8 mouse cellular contexts compared by ENCODE assay signal in genomic region chr17:35836178-35836965, GRCm38 (mm10). TPM values are rescaled to one million over a fixed set of nuclear protein-coding genes. Genes with fewer than 3 reads are reported as not detected.
DNase-seq lines count a peak whose midpoint lies in the region; ATAC-seq and TF ChIP-seq lines count a peak whose summit lies in the region.

No protein-coding gene starts in this region.

- no peaks in the 10 kb centered on the region for H3K9me3 ChIP-seq in hindbrain, embryonic 10.5 days
- H3K9me3 ChIP-seq in lung, postnatal 0 days (ENCODE audit: low read length) = no peaks in the 10 kb centered on the region

- DNase-seq in MN1 (ENCODE audit: low spot score) = peak; percentile 98
- peak; percentile 94 for DNase-seq in cerebellum, adult 9-10 months
- DNase-seq in forelimb bud, embryonic 11.5 days (ENCODE audit: low read depth, low spot score) = peak; percentile 88
- peak; percentile 75 for DNase-seq in hindbrain, embryonic 10.5 days (ENCODE audit: low spot score)
- peak; percentile 92 to 94 for DNase-seq in layer of hippocampus, postnatal 10 days (ENCODE audit: low spot score in 2 of 2)
- peak; percentile 94 for DNase-seq in lung, postnatal 0 days (ENCODE audit: low spot score)
- peak; percentile 77 for DNase-seq in retina, adult 2 months (ENCODE audit: low read depth, low spot score)
- DNase-seq in thymus, postnatal 25 days = peak; percentile 84

- no peaks in the 10 kb centered on the region for H3K27me3 ChIP-seq in hindbrain, embryonic 10.5 days (ENCODE audit: insufficient read depth, poor library complexity, severe bottlenecking)
- no peaks in the 10 kb centered on the region for H3K27me3 ChIP-seq in lung, postnatal 0 days (replicated peaks; ENCODE audit: insufficient read depth, low read length)

- peaks cover 57% of the 10 kb centered on the region for H3K36me3 ChIP-seq in hindbrain, embryonic 10.5 days
- H3K36me3 ChIP-seq in lung, postnatal 0 days (ENCODE audit: insufficient read depth, low read length) = peaks cover 30% of the 10 kb centered on the region

- peak overlapping the region; percentile 89 for H3K4me2 ChIP-seq in lung, postnatal 0 days (replicated peaks; ENCODE audit: low read depth, low read length)

- peak; percentile 91 for TF ChIP-seq CTCF in lung, postnatal 0 days (IDR thresholded peaks at IDR 0.05)

- peak overlapping the region; percentile 90 for H3K4me3 ChIP-seq in hindbrain, embryonic 10.5 days
- H3K4me3 ChIP-seq in lung, postnatal 0 days (ENCODE audit: low read depth, low read length) = peak overlapping the region; percentile 61

- H3K4me1 ChIP-seq in hindbrain, embryonic 10.5 days (replicated peaks) = peaks cover 41% of the 10 kb centered on the region
- H3K4me1 ChIP-seq in lung, postnatal 0 days (ENCODE audit: insufficient read depth, low read depth, low read length) = peaks cover 5% of the 10 kb centered on the region; the same call in 1 of the 2 replicates

- no peak for ATAC-seq in lung, postnatal 0 days

- 11% methylated on average over 24 of the region's 24 CpGs for WGBS in hindbrain, embryonic 10.5 days
- 7% methylated on average over 24 of the region's 24 CpGs for WGBS in lung, postnatal 0 days

- no peak for TF ChIP-seq EP300 in lung, postnatal 0 days (IDR thresholded peaks at IDR 0.05)

- peak overlapping the region; percentile 99 for H3K27ac ChIP-seq in hindbrain, embryonic 10.5 days
- peak overlapping the region; percentile 90 for H3K27ac ChIP-seq in lung, postnatal 0 days (ENCODE audit: low read length)

- peak overlapping the region; percentile 74 for H3K9ac ChIP-seq in lung, postnatal 0 days (replicated peaks; ENCODE audit: low read depth)

RNA-seq across cellular contexts. Expression of gene Tubb5, which starts 1.7 kb away (rescaled TPM):
- 1,604 and 1,655 TPM in 2 replicates for polyA plus RNA-seq in hindbrain, embryonic 10.5 days (2016; fragmentation: Nextera tagmentation; extraction: Ambion mirVana)
- 1,000 to 10,000 TPM; 1,119 to 1,208 TPM for total RNA-seq in layer of hippocampus, postnatal 10 days (2021)
- 292 and 298 TPM in 2 replicates for polyA plus RNA-seq in lung, postnatal 0 days (2015; fragmentation: Nextera tagmentation; extraction: Ambion mirVana)

RNA-seq across cellular contexts. Expression of gene Mdc1, which starts 4.9 kb away (rescaled TPM):
- 18.3 and 20.7 TPM in 2 replicates for polyA plus RNA-seq in hindbrain, embryonic 10.5 days (2016; fragmentation: Nextera tagmentation; extraction: Ambion mirVana)
- total RNA-seq in layer of hippocampus, postnatal 10 days (2021) = 10 to 100 TPM; 15.8 to 16.2 TPM
- 2.8 and 3.1 TPM in 2 replicates for polyA plus RNA-seq in lung, postnatal 0 days (2015; fragmentation: Nextera tagmentation; extraction: Ambion mirVana)

RNA-seq across cellular contexts. Expression of gene Flot1, which starts 13.3 kb away (rescaled TPM):
- 58.4 and 63.7 TPM in 2 replicates for polyA plus RNA-seq in hindbrain, embryonic 10.5 days (2016; fragmentation: Nextera tagmentation; extraction: Ambion mirVana)
- 100 to 1,000 TPM; 163 to 172 TPM for total RNA-seq in layer of hippocampus, postnatal 10 days (2021)
- polyA plus RNA-seq in lung, postnatal 0 days (2015; fragmentation: Nextera tagmentation; extraction: Ambion mirVana) = 106 and 117 TPM in 2 replicates

RNA-seq across cellular contexts. Expression of gene Ier3, which starts 14.9 kb away (rescaled TPM):
- polyA plus RNA-seq in hindbrain, embryonic 10.5 days (2016; fragmentation: Nextera tagmentation; extraction: Ambion mirVana) = 3.8 and 4.8 TPM in 2 replicates
- 1 to 10 TPM; 4.3 to 4.6 TPM for total RNA-seq in layer of hippocampus, postnatal 10 days (2021)
- polyA plus RNA-seq in lung, postnatal 0 days (2015; fragmentation: Nextera tagmentation; extraction: Ambion mirVana) = 205 and 234 TPM in 2 replicates

RNA-seq across cellular contexts. Expression of gene Nrm, which starts 24.7 kb away (rescaled TPM):
- 70.1 and 75.9 TPM in 2 replicates for polyA plus RNA-seq in hindbrain, embryonic 10.5 days (2016; fragmentation: Nextera tagmentation; extraction: Ambion mirVana)
- 1 to 10 TPM; 5.2 to 5.7 TPM for total RNA-seq in layer of hippocampus, postnatal 10 days (2021)
- 21.4 and 22.9 TPM in 2 replicates for polyA plus RNA-seq in lung, postnatal 0 days (2015; fragmentation: Nextera tagmentation; extraction: Ambion mirVana)
